Mouse (Mus musculus) granulocyte monocyte progenitor cell, adult 5-6 weeks (primary cell): ENCODE data around the gene Cpm. TPM values are rescaled to one million over a fixed set of nuclear protein-coding genes. Genes with fewer than 3 reads are reported as not detected.

Source experiments
- ATAC-seq: replicated peaks from 2 replicates; pipeline ENCODE4 v1.8.0; 2016; ENCODE audit warnings: mild to moderate bottlenecking, moderate TSS enrichment, inconsistent platforms; ENCODE audit not compliant: poor library complexity, severe bottlenecking
- total RNA-seq, 2 experiments: library from RNA; stranded (forward) in 1 of 2; stranded (reverse) in 1 of 2; fragments of 200-712, 200-1000 nt in 1 of 2; fragments of >200 nt in 1 of 2; fragmentation: Nextera tagmentation in 1 of 2; gene quantifications; 2 replicates each; pipeline ENCODE4 v1.2.3; 2014 to 2017

The Cpm gene
- total RNA-seq, 2 experiments from 2014 or later: 0.46 TPM; not detected in 1

DNA sequence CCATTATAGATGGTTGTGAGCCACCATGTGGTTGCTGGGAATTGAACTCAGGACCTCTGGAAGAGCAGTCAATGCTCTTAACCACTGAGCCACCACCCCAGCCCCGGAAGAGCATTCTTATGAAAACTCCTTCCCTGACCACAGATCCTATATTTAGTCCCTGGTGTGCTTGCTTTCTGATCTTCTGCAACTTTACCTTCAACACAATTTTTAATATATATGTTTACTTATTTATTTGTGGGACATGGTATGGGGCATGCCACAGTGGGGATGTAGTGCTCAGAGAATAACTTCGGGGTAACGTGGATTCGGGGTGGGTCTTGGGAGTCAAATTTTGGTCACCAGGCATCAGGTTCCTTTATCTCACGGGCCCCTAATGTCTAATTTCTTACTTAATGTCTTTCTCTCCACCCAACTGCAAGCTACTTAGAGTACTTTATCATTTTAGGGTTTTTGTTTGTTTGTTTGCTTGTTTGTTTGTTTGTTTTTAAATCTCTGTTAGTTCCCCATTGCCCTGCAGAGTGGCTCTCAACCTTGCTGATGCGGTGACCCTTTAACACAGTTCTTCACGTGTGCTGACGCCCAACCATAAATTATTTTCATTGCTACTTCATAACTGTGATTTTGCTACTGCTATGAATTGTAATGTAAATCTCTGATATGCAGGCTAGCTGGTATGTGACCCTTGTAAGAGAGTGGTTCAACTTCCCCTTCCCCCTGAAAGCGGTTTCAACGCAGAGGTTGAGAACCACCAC is 39.4 kb downstream of the Cpm start:
- no peak for ATAC-seq

GRCm38 (mm10) chr10:117669449-117670090 is 40.3 kb downstream of the Cpm start:
- no peak for ATAC-seq

DNA sequence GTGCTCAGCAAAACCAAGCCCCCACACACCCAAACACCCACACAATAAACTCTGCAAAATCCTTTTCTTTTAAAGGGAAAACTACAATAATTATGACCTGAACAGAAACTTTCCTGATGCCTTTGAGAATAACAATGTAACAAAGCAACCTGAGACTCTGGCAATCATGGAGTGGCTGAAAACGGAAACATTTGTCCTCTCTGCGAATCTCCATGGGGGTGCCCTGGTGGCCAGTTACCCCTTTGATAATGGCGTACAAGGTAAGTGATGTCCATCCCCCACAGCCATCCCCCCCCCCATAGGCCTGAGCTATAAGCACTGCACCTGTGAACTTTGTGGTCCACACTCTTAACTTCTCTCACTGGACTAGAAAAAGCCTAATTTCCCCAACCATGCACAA is 40.8 kb downstream of the Cpm start:
- no peak for ATAC-seq

- ATAC-seq: no peak
Observed at GRCm38 (mm10) chr10:117670791-117671190, 41.5 kb downstream of the Cpm start.

- no peak for ATAC-seq
Observed at GRCm38 (mm10) chr10:117671266-117671665, 42.0 kb downstream of the Cpm start.

DNA sequence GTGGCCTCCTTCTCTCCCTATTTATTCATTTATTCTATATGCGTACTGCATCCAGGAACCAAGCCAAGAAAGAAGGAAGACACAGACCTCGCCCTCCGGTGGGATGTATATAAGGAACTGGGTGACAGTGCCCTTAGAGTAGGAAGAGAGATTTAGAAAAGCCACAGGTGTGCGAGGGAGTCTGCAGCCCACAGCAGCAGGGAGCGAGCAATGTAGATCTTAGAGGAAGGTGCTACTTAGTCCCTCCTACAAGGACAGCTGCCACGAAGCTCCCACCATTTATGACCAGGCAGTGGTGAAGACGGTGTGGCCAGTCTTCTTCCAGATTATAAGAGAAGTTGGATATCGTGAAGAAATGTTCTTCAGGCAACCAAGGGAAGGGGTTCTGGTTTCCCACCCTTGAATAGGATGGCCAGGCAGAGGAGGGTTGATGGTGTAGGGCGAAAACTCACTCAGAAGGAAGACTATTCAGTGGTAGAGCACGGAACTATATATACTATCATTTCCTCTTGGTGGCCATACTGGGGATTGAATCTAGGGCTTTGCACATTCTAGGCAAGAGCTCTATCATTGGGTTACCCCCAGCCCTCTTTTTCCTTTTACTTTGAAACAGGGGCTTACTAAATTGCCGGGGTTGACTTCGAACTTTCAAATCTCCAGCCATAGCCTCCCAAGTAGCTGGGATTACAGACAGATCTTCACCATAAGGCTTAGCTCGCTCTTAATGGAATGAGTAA is 42.8 kb downstream of the Cpm start:
- ATAC-seq: no peak

DNA sequence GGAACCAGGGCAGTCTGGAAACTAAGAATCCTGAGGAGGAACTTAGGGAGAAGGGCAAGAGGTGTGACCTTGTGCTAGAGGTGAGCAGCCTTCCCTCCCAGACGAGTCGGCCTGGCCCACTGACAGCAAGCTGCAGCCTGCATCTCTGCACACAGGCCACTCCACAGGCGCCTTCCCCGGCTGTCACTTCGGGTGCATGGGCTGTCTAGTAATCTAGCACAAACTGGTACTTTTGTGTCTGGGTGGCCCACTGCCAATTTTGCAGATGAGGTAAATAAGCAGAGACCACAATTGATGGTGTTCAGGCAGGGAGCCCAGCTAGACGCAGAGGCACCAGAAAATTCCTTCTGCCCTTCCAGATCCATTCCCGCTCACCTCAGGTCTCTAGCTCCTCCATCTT is 43.4 kb downstream of the Cpm start:
- no peak for ATAC-seq

- ATAC-seq: no peak
Observed at GRCm38 (mm10) chr10:117673913-117674312, 44.6 kb downstream of the Cpm start.

- no peak for ATAC-seq
Observed at GRCm38 (mm10) chr10:117674359-117675019, 45.2 kb downstream of the Cpm start.

- ATAC-seq: peak; percentile 42
Observed at GRCm38 (mm10) chr10:117675096-117676035, 46.1 kb downstream of the Cpm start.

GRCm38 (mm10) chr10:117676036-117676643 is 46.8 kb downstream of the Cpm start:
- ATAC-seq: no peak

DNA sequence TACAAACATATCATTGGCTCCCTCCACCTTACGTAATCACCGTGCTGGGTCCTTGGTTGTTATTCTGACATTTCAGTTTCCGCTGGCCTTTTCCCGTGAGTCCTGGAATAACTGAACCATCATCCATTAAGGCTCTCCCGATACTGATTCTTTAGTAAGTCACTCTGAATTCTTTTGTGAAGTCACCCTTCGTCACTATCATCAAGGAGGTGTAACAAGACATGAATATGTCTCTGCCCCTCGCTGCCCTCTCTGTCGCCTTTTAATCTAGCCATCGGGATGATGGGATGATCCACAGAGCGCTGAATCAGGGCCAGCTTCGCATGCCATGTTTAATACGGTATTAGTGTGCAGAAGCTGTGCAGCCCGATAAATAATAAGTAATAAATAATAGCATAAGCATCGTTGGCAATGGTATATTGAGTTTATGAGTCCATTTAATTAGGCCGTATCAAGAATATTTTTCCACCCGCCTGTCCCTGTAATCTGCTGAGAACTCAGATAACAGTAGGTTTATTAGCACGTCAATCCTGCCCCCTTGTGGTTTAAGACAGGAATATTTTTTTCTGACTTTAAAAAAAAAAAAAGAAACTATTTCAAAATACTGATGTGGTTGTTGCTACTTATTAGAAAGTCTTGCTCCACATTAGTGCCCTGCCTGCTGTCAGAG is 47.5 kb downstream of the Cpm start:
- ATAC-seq: peak; percentile 80

GRCm38 (mm10) chr10:117677494-117678236 is 48.4 kb downstream of the Cpm start:
- ATAC-seq: peak; percentile 20; the same call in 1 of the 2 replicates

GRCm38 (mm10) chr10:117678357-117678756 is 49.1 kb downstream of the Cpm start:
- ATAC-seq: no peak

DNA sequence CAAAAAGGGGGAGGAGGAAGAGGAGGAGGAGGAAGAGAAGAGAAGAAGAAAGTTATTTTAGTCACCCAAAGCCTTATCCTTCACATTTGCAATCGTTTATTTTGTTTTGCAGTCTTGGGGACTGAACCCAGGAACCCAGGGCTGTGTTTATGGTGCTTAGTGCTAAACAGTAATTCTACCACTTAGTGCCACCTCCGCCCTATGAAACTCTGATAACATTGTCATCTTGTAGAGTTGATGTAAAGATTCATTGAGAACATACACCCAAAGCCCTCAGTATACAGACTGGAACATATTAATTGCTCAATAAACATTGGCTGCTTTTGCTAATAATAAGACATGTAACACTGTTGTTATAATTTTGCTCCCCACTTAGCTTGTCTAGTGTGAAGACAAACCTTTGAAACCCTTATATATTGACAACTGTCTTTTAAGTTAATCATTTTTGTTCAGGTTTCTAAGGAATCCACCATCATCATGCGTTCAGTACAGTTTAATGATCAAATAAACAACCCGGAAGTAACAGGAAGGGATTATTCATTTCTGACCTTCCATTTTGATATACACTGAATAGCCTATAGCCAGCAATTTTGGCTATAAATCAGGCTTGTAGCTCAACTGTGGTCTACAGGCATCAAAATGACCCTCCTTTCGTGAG is 49.9 kb downstream of the Cpm start:
- no peak for ATAC-seq

DNA sequence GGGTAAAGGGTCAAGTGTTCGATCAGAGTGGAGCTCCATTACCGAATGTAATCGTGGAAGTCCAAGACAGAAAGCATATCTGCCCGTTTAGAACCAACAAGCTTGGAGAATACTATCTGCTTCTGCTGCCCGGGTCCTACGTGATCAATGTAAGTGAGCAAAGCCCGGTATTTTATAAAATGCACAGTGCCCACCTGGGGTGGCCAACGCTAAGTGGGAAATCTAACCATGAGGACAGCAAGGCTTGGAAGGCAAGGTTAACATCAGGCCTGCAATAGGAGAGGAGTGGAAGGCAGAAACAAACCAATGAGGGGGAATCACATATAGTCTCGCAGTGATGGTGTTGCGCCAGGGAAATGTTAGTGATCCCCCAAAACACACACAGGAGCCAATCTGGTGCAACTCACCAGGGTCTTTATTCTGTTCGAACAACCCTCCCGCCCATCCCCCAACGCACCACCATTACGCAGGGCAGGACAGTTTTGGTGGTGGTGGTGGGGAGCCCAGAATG is 50.7 kb downstream of the Cpm start:
- no peak for ATAC-seq

- ATAC-seq: no peak
Observed at GRCm38 (mm10) chr10:117680868-117681513, 51.7 kb downstream of the Cpm start.
